Mouse (Mus musculus) forebrain, embryonic 12.5 days (tissue): ENCODE measurements at regions not wholly inside any gene's neighbourhood (a gene's known extent, or its start where the extent isn't known, plus 50 kb on each side); places are given as distances from the start of the nearest gene placed in this dataset.

Experiments
- ATAC-seq: fragments of 200-750 bp; cut with Nextera tagmentation; 2 replicates; pipeline ENCODE4 v1.8.0; 2017; ENCODE audit warnings: moderate TSS enrichment; ENCODE audit not compliant: low FRiP score
- H3K27ac ChIP-seq: fragments of 300-500 bp; sonication (generic); 2 replicates; pipeline ENCODE4 v1.5.1; 2016; ENCODE audit warnings: mild to moderate bottlenecking
- H3K27me3 ChIP-seq: fragments of 300-500 bp; sonication (generic); 2 replicates; pipeline ENCODE4 v1.6.1; 2016; ENCODE audit warnings: mild to moderate bottlenecking
- H3K36me3 ChIP-seq: fragments of 300-500 bp; sonication (generic); replicated peaks from 2 replicates; pipeline ENCODE4 v1.6.1; 2016; ENCODE audit warnings: mild to moderate bottlenecking
- H3K4me1 ChIP-seq: fragments of 300-500 bp; sonication (generic); 2 replicates; pipeline ENCODE4 v1.6.1; 2016
- H3K4me2 ChIP-seq: fragments of 300-500 bp; sonication (generic); 2 replicates; pipeline ENCODE4 v1.6.1; 2016; ENCODE audit warnings: mild to moderate bottlenecking, moderate library complexity
- H3K4me3 ChIP-seq: fragments of 300-500 bp; sonication (generic); replicated peaks from 2 replicates; pipeline ENCODE4 v1.5.1; 2016; ENCODE audit warnings: mild to moderate bottlenecking
- H3K9ac ChIP-seq: fragments of 300-500 bp; sonication (generic); 2 replicates; pipeline ENCODE4 v1.6.1; 2016; ENCODE audit warnings: mild to moderate bottlenecking
- H3K9me3 ChIP-seq: fragments of 300-500 bp; sonication (generic); 2 replicates; pipeline ENCODE4 v1.6.1; 2016
- WGBS: fragments of 180-500 bp; shearing (Covaris S2); methylation state at CpG from one replicate; pipeline ENCODE4 v1.1.7; 2016; 5-methylcytosine and 5-hydroxymethylcytosine counted together

GRCm38 (mm10) chr10:70866737-70867136, 211.0 kb upstream of the Phyhipl start:
- Histone ChIP-seq H3K9me3 (no peaks in the 10 kb centered on the region), H3K4me2 (no peak overlapping the region), H3K9ac (no peak overlapping the region), H3K4me3 (no peak overlapping the region), H3K27ac (no peak overlapping the region), H3K27me3 (no peaks in the 10 kb centered on the region), H3K36me3 (no peaks in the 10 kb centered on the region), H3K4me1 (peaks cover 3% of the 10 kb centered on the region; the same call in 1 of the 2 replicates)
- no peak for ATAC-seq
- 98% methylated on average over 2 of the region's 2 CpGs for WGBS

GRCm38 (mm10) chr10:70864650-70865049, 208.9 kb upstream of the Phyhipl start:
- Histone ChIP-seq H3K4me3 (no peak overlapping the region), H3K4me1 (peaks cover 15% of the 10 kb centered on the region), H3K9ac (no peak overlapping the region), H3K36me3 (no peaks in the 10 kb centered on the region), H3K27me3 (no peaks in the 10 kb centered on the region), H3K4me2 (no peak overlapping the region), H3K9me3 (no peaks in the 10 kb centered on the region), H3K27ac (no peak overlapping the region)
- WGBS = 91% methylated on average over 5 of the region's 5 CpGs
- ATAC-seq = no peak

GRCm38 (mm10) chr10:70862022-70862335, 206.2 kb upstream of the Phyhipl start:
- ATAC-seq = 0 out of 2 replicates have a peak, but pooled peaks have one; percentile 6
- no peak overlapping the region for H3K4me2 ChIP-seq
- no peak overlapping the region for H3K27ac ChIP-seq
- H3K9ac ChIP-seq = no peak overlapping the region
- no peaks in the 10 kb centered on the region for H3K27me3 ChIP-seq
- H3K4me1 ChIP-seq = peaks cover 15% of the 10 kb centered on the region
- 34% methylated on average over 3 of the region's 4 CpGs for WGBS
- no peak overlapping the region for H3K4me3 ChIP-seq
- no peaks in the 10 kb centered on the region for H3K9me3 ChIP-seq
- no peaks in the 10 kb centered on the region for H3K36me3 ChIP-seq

- H3K36me3 ChIP-seq = no peaks in the 10 kb centered on the region
- peak overlapping the region; percentile 17; the same call in 1 of the 2 replicates for H3K4me2 ChIP-seq
- peaks cover 15% of the 10 kb centered on the region for H3K4me1 ChIP-seq
- no peaks in the 10 kb centered on the region for H3K9me3 ChIP-seq
- H3K4me3 ChIP-seq = no peak overlapping the region
- no peak overlapping the region for H3K9ac ChIP-seq
- ATAC-seq = peak; percentile 85; the same call in 1 of the 2 replicates
- H3K27ac ChIP-seq = 0 out of 2 replicates have a peak overlapping the region, but pooled peaks have one; percentile 5
- 42% methylated on average over 10 of the region's 10 CpGs for WGBS
- no peaks in the 10 kb centered on the region for H3K27me3 ChIP-seq
Observed at GRCm38 (mm10) chr10:70861131-70862021, 205.6 kb upstream of the Phyhipl start.

- Histone ChIP-seq H3K9ac (no peak overlapping the region), H3K9me3 (no peaks in the 10 kb centered on the region), H3K27ac (no peak overlapping the region), H3K36me3 (no peaks in the 10 kb centered on the region), H3K4me3 (no peak overlapping the region), H3K27me3 (no peaks in the 10 kb centered on the region), H3K4me2 (no peak overlapping the region), H3K4me1 (peaks cover 15% of the 10 kb centered on the region)
- 82% methylated on average over 14 of the region's 14 CpGs for WGBS
- no peak for ATAC-seq
Observed at GRCm38 (mm10) chr10:70857155-70857820, 201.5 kb upstream of the Phyhipl start.

- 93% methylated on average over 8 of the region's 8 CpGs for WGBS
- no peaks in the 10 kb centered on the region for H3K27me3 ChIP-seq
- peaks cover 4% of the 10 kb centered on the region for H3K4me1 ChIP-seq
- no peak for ATAC-seq
- no peak overlapping the region for H3K27ac ChIP-seq
- H3K36me3 ChIP-seq = no peaks in the 10 kb centered on the region
- no peak overlapping the region for H3K4me2 ChIP-seq
- H3K4me3 ChIP-seq = no peak overlapping the region
- no peak overlapping the region for H3K9ac ChIP-seq
- H3K9me3 ChIP-seq = no peaks in the 10 kb centered on the region
Observed at GRCm38 (mm10) chr10:70855948-70856347, 200.2 kb upstream of the Phyhipl start.

- no peaks in the 10 kb centered on the region for H3K9me3 ChIP-seq
- no peak overlapping the region for H3K27ac ChIP-seq
- 89% methylated on average over 4 of the region's 4 CpGs for WGBS
- no peak overlapping the region for H3K4me2 ChIP-seq
- ATAC-seq = no peak
- H3K27me3 ChIP-seq = no peaks in the 10 kb centered on the region
- no peaks in the 10 kb centered on the region for H3K4me1 ChIP-seq
- no peak overlapping the region for H3K4me3 ChIP-seq
- H3K9ac ChIP-seq = no peak overlapping the region
- H3K36me3 ChIP-seq = no peaks in the 10 kb centered on the region
Observed at GRCm38 (mm10) chr10:70853614-70854013, 197.8 kb upstream of the Phyhipl start.

GRCm38 (mm10) chr10:70848141-70848540, 192.4 kb upstream of the Phyhipl start:
- H3K9ac ChIP-seq = no peak overlapping the region
- no peak for ATAC-seq
- no peaks in the 10 kb centered on the region for H3K36me3 ChIP-seq
- no peaks in the 10 kb centered on the region for H3K4me1 ChIP-seq
- H3K4me3 ChIP-seq = no peak overlapping the region
- no peaks in the 10 kb centered on the region for H3K27me3 ChIP-seq
- H3K9me3 ChIP-seq = no peaks in the 10 kb centered on the region
- H3K4me2 ChIP-seq = no peak overlapping the region
- no peak overlapping the region for H3K27ac ChIP-seq
- WGBS = 91% methylated on average over 5 of the region's 5 CpGs

- ATAC-seq = no peak
- Histone ChIP-seq H3K4me2 (no peak overlapping the region), H3K27ac (no peak overlapping the region), H3K9ac (no peak overlapping the region), H3K4me1 (no peaks in the 10 kb centered on the region), H3K9me3 (no peaks in the 10 kb centered on the region), H3K36me3 (no peaks in the 10 kb centered on the region), H3K4me3 (no peak overlapping the region), H3K27me3 (no peaks in the 10 kb centered on the region)
- WGBS = 68% methylated on average over 3 of the region's 3 CpGs
Observed at GRCm38 (mm10) chr10:70847341-70847882, 191.6 kb upstream of the Phyhipl start.

- no peak overlapping the region for H3K27ac ChIP-seq
- no peak overlapping the region for H3K4me2 ChIP-seq
- WGBS = 92% methylated on average over 10 of the region's 10 CpGs
- H3K4me3 ChIP-seq = no peak overlapping the region
- H3K27me3 ChIP-seq = no peaks in the 10 kb centered on the region
- no peaks in the 10 kb centered on the region for H3K4me1 ChIP-seq
- no peak for ATAC-seq
- H3K9me3 ChIP-seq = no peaks in the 10 kb centered on the region; the same call in 1 of the 2 replicates
- H3K36me3 ChIP-seq = no peaks in the 10 kb centered on the region
- H3K9ac ChIP-seq = no peak overlapping the region
Observed at GRCm38 (mm10) chr10:70846281-70847168, 190.8 kb upstream of the Phyhipl start.

- H3K9ac ChIP-seq = no peak overlapping the region
- ATAC-seq = no peak
- H3K4me1 ChIP-seq = no peaks in the 10 kb centered on the region
- WGBS = 88% methylated on average over 2 of the region's 2 CpGs
- no peak overlapping the region for H3K4me3 ChIP-seq
- no peak overlapping the region for H3K27ac ChIP-seq
- no peak overlapping the region for H3K4me2 ChIP-seq
- no peaks in the 10 kb centered on the region for H3K27me3 ChIP-seq
- H3K36me3 ChIP-seq = no peaks in the 10 kb centered on the region
- H3K9me3 ChIP-seq = no peaks in the 10 kb centered on the region; the same call in 1 of the 2 replicates
Observed at GRCm38 (mm10) chr10:70843848-70844247, 188.1 kb upstream of the Phyhipl start.
